Comparison of ENCODE assay signal across 8 mouse cellular contexts in genomic region chr9:50443708-50444463, GRCm38 (mm10). TPM values are rescaled to one million over a fixed set of nuclear protein-coding genes. Genes with fewer than 3 reads are reported as not detected.
DNase-seq lines count a peak whose midpoint lies in the region; ATAC-seq lines count a peak whose summit lies in the region.
"Had no signal": no experiment of that assay in that cellular context is flagged by ENCODE, and none has a peak within 500 bp of the region (broad histone marks: within the 10 kb centered on the region; RNA-seq: fewer than 3 reads in every experiment).

No protein-coding gene starts in this region.

- WGBS in heart, embryonic 14.5 days = 45% methylated on average over 23 of the region's 23 CpGs
- WGBS in lung, embryonic 16.5 days = 42% methylated on average over 23 of the region's 23 CpGs

- H3K9ac ChIP-seq in heart, embryonic 14.5 days (ENCODE audit: low read length) = no peak overlapping the region
- 0 out of 2 replicates have a peak overlapping the region, but pooled peaks have one; percentile 4 for H3K9ac ChIP-seq in lung, embryonic 16.5 days (ENCODE audit: low read length)
- H3K9ac ChIP-seq: limb, embryonic 15.5 days had no signal

- H3K4me1 ChIP-seq in heart, embryonic 14.5 days (ENCODE audit: control insufficient read depth in 2 of 2, insufficient read depth in 2 of 2, low read length in 2 of 2) = no peaks in the 10 kb centered on the region; a peak in 1 of 4 replicates
- no peaks in the 10 kb centered on the region; the same call in 1 of the 2 replicates for H3K4me1 ChIP-seq in lung, embryonic 16.5 days (replicated peaks; ENCODE audit: control insufficient read depth, insufficient read depth, low read length)
- H3K4me1 ChIP-seq: limb, embryonic 15.5 days had no signal

- no peaks in the 10 kb centered on the region for H3K27me3 ChIP-seq in heart, embryonic 14.5 days (ENCODE audit: control insufficient read depth, insufficient read depth, low read length)
- no peaks in the 10 kb centered on the region for H3K27me3 ChIP-seq in lung, embryonic 16.5 days (ENCODE audit: control insufficient read depth, insufficient read depth, low read depth, low read length)
- H3K27me3 ChIP-seq: limb, embryonic 15.5 days had no signal

- no peak overlapping the region for H3K27ac ChIP-seq in heart, embryonic 14.5 days (replicated peaks in 1 of 2; ENCODE audit: control insufficient read depth in 1 of 2, insufficient read depth in 1 of 2, low read depth in 2 of 2, low read length in 2 of 2)
- H3K27ac ChIP-seq in lung, embryonic 16.5 days (ENCODE audit: low read length) = no peak overlapping the region
- H3K27ac ChIP-seq: limb, embryonic 15.5 days had no signal

- H3K9me3 ChIP-seq in heart, embryonic 14.5 days (ENCODE audit: control insufficient read depth, low read length) = no peaks in the 10 kb centered on the region
- no peaks in the 10 kb centered on the region for H3K9me3 ChIP-seq in lung, embryonic 16.5 days (ENCODE audit: control insufficient read depth, low read length)
- H3K9me3 ChIP-seq: limb, embryonic 15.5 days had no signal

- H3K4me3 ChIP-seq in heart, embryonic 14.5 days (ENCODE audit: control insufficient read depth in 1 of 2, insufficient read depth in 1 of 2, low read depth in 1 of 2, low read length in 2 of 2) = no peak overlapping the region
- no peak overlapping the region for H3K4me3 ChIP-seq in lung, embryonic 16.5 days (ENCODE audit: low read length)
- H3K4me3 ChIP-seq: limb, embryonic 15.5 days had no signal

- H3K4me2 ChIP-seq in heart, embryonic 14.5 days (ENCODE audit: low read length) = peak overlapping the region; percentile 34
- peak overlapping the region; percentile 34 for H3K4me2 ChIP-seq in lung, embryonic 16.5 days (ENCODE audit: low read depth, low read length)
- H3K4me2 ChIP-seq: limb, embryonic 15.5 days had no signal

- DNase-seq in MN1 (ENCODE audit: low spot score) = peak; percentile 70
- peak; percentile 82 to 88 for DNase-seq in cerebellum, postnatal 10 days
- DNase-seq in layer of hippocampus, adult 18-20 months (ENCODE audit: low spot score in 2 of 2) = peak; percentile 51 to 84
- peak; percentile 64 for DNase-seq in right cerebral cortex, adult 18-20 months

- H3K36me3 ChIP-seq in heart, embryonic 14.5 days (ENCODE audit: control insufficient read depth, insufficient read depth, low read length) = no peaks in the 10 kb centered on the region
- H3K36me3 ChIP-seq in lung, embryonic 16.5 days (ENCODE audit: control insufficient read depth, insufficient read depth, low read length) = no peaks in the 10 kb centered on the region
- H3K36me3 ChIP-seq: limb, embryonic 15.5 days had no signal

- ATAC-seq in CD4-positive, CD25-positive, alpha-beta regulatory T cell, adult 4 months = peak; percentile 45
- ATAC-seq in heart, embryonic 14.5 days (ENCODE audit: insufficient number of reproducible peaks, insufficient read depth, low FRiP score, low read depth) = no peak
- peak; percentile 70 for ATAC-seq in lung, embryonic 16.5 days (ENCODE audit: low read depth)

RNA-seq across cellular contexts. Expression of gene Plet1, which starts 50.4 kb away (rescaled TPM):
- under 1 TPM in 1 of 2 experiments, not detected in 1; 0.48 TPM for polyA plus RNA-seq in CD4-positive, CD25-positive, alpha-beta regulatory T cell, adult 4 months (2017; shearing (Covaris generic))
- 0.15 and 0.31 TPM in 2 replicates for polyA plus RNA-seq in heart, embryonic 14.5 days (2014; fragmentation: Nextera tagmentation; extraction: Ambion mirVana)
- under 1 TPM in 1 of 2 experiments, not detected in 1; 0.25 TPM for total RNA-seq in layer of hippocampus, adult 18-20 months (2021)
- 4.1 and 8.3 TPM in 2 replicates for polyA plus RNA-seq in lung, embryonic 16.5 days (2015; fragmentation: Nextera tagmentation; extraction: Ambion mirVana)
